Mouse (Mus musculus): ENCODE measurements around the gene Usp3. TPM values are rescaled to one million over a fixed set of nuclear protein-coding genes. Genes with fewer than 3 reads are reported as not detected.
A peak's percentile ranks its signal among the peaks of the same experiment; 100 is the strongest.

The Usp3 gene
- polyA plus RNA-seq, 1 experiment from 2014 or later: 50.9 TPM

- Histone ChIP-seq H3K9me3 (ENCODE audit: control insufficient read depth, low read length) (no peaks in the 10 kb centered on the region), H3K4me1 (ENCODE audit: control insufficient read depth, insufficient read depth, low read depth, low read length) (peaks cover 7% of the 10 kb centered on the region), H3K27ac (ENCODE audit: low read depth, low read length) (peak overlapping the region; percentile 68; the same call in 1 of the 2 replicates), H3K9ac (ENCODE audit: low read depth, low read length) (0 out of 2 replicates have a peak overlapping the region, but pooled peaks have one; percentile 17), H3K36me3 (ENCODE audit: control insufficient read depth, insufficient read depth, low read length) (no peaks in the 10 kb centered on the region), H3K27me3 (replicated peaks; ENCODE audit: control insufficient read depth, insufficient read depth, low read length) (no peaks in the 10 kb centered on the region), H3K4me2 (ENCODE audit: low read length) (no peak overlapping the region), H3K4me3 (ENCODE audit: low read length) (no peak overlapping the region)
- ATAC-seq: peak; percentile 52; the same call in 1 of the 2 replicates
- WGBS: 37% methylated on average over 6 of the region's 6 CpGs
Measured at GRCm38 (mm10) chr9:66620581-66620981, 27.6 kb upstream of the Usp3 start.

GRCm38 (mm10) chr9:66620055-66620454 is 27.1 kb upstream of the Usp3 start:
- Histone ChIP-seq H3K27me3 (replicated peaks; ENCODE audit: control insufficient read depth, insufficient read depth, low read length) (no peaks in the 10 kb centered on the region), H3K4me3 (ENCODE audit: low read length) (no peak overlapping the region), H3K27ac (ENCODE audit: low read depth, low read length) (no peak overlapping the region; the same call in 1 of the 2 replicates), H3K9ac (ENCODE audit: low read depth, low read length) (no peak overlapping the region), H3K36me3 (ENCODE audit: control insufficient read depth, insufficient read depth, low read length) (no peaks in the 10 kb centered on the region), H3K4me1 (ENCODE audit: control insufficient read depth, insufficient read depth, low read depth, low read length) (peaks cover 7% of the 10 kb centered on the region), H3K4me2 (ENCODE audit: low read length) (no peak overlapping the region), H3K9me3 (ENCODE audit: control insufficient read depth, low read length) (no peaks in the 10 kb centered on the region)
- WGBS: 69% methylated on average over 1 of the region's 1 CpGs
- no peak for ATAC-seq

- 100% methylated on average over 2 of the region's 2 CpGs for WGBS
- Histone ChIP-seq H3K36me3 (ENCODE audit: control insufficient read depth, insufficient read depth, low read length) (no peaks in the 10 kb centered on the region), H3K27ac (ENCODE audit: low read depth, low read length) (no peak overlapping the region), H3K4me2 (ENCODE audit: low read length) (no peak overlapping the region), H3K9me3 (ENCODE audit: control insufficient read depth, low read length) (no peaks in the 10 kb centered on the region), H3K4me1 (ENCODE audit: control insufficient read depth, insufficient read depth, low read depth, low read length) (peaks cover 7% of the 10 kb centered on the region), H3K9ac (ENCODE audit: low read depth, low read length) (no peak overlapping the region), H3K27me3 (replicated peaks; ENCODE audit: control insufficient read depth, insufficient read depth, low read length) (no peaks in the 10 kb centered on the region), H3K4me3 (ENCODE audit: low read length) (no peak overlapping the region)
- ATAC-seq: no peak
Measured at GRCm38 (mm10) chr9:66617812-66618211, 24.9 kb upstream of the Usp3 start.

- WGBS: 81% methylated on average over 4 of the region's 4 CpGs
- Histone ChIP-seq H3K9me3 (ENCODE audit: control insufficient read depth, low read length) (no peaks in the 10 kb centered on the region), H3K27ac (ENCODE audit: low read depth, low read length) (no peak overlapping the region), H3K9ac (ENCODE audit: low read depth, low read length) (no peak overlapping the region), H3K4me1 (ENCODE audit: control insufficient read depth, insufficient read depth, low read depth, low read length) (peaks cover 11% of the 10 kb centered on the region), H3K36me3 (ENCODE audit: control insufficient read depth, insufficient read depth, low read length) (no peaks in the 10 kb centered on the region), H3K27me3 (replicated peaks; ENCODE audit: control insufficient read depth, insufficient read depth, low read length) (no peaks in the 10 kb centered on the region), H3K4me2 (ENCODE audit: low read length) (no peak overlapping the region), H3K4me3 (ENCODE audit: low read length) (no peak overlapping the region)
- ATAC-seq: no peak
Measured at GRCm38 (mm10) chr9:66616858-66617257, 23.9 kb upstream of the Usp3 start.

GRCm38 (mm10) chr9:66615141-66615540 is 22.2 kb upstream of the Usp3 start:
- 71% methylated on average over 9 of the region's 9 CpGs for WGBS
- no peak for ATAC-seq

GRCm38 (mm10) chr9:66614547-66614946 is 21.6 kb upstream of the Usp3 start:
- WGBS: 79% methylated on average over 7 of the region's 7 CpGs
- Histone ChIP-seq H3K27ac (ENCODE audit: low read depth, low read length) (no peak overlapping the region), H3K4me1 (ENCODE audit: control insufficient read depth, insufficient read depth, low read depth, low read length) (peaks cover 9% of the 10 kb centered on the region), H3K9ac (ENCODE audit: low read depth, low read length) (no peak overlapping the region), H3K36me3 (ENCODE audit: control insufficient read depth, insufficient read depth, low read length) (no peaks in the 10 kb centered on the region), H3K9me3 (ENCODE audit: control insufficient read depth, low read length) (no peaks in the 10 kb centered on the region), H3K27me3 (replicated peaks; ENCODE audit: control insufficient read depth, insufficient read depth, low read length) (no peaks in the 10 kb centered on the region), H3K4me3 (ENCODE audit: low read length) (no peak overlapping the region), H3K4me2 (ENCODE audit: low read length) (no peak overlapping the region)
- no peak for ATAC-seq

More at GRCm38 (mm10) chr9:66615141-66615540, 22.2 kb upstream of the Usp3 start:
- Histone ChIP-seq H3K27ac (ENCODE audit: low read depth, low read length) (no peak overlapping the region), H3K9ac (ENCODE audit: low read depth, low read length) (no peak overlapping the region), H3K4me1 (ENCODE audit: control insufficient read depth, insufficient read depth, low read depth, low read length) (peaks cover 9% of the 10 kb centered on the region), H3K36me3 (ENCODE audit: control insufficient read depth, insufficient read depth, low read length) (no peaks in the 10 kb centered on the region), H3K4me2 (ENCODE audit: low read length) (no peak overlapping the region), H3K9me3 (ENCODE audit: control insufficient read depth, low read length) (no peaks in the 10 kb centered on the region), H3K4me3 (ENCODE audit: low read length) (no peak overlapping the region), H3K27me3 (replicated peaks; ENCODE audit: control insufficient read depth, insufficient read depth, low read length) (no peaks in the 10 kb centered on the region)

- ATAC-seq: no peak
- Histone ChIP-seq H3K9ac (ENCODE audit: low read depth, low read length) (no peak overlapping the region), H3K36me3 (ENCODE audit: control insufficient read depth, insufficient read depth, low read length) (no peaks in the 10 kb centered on the region), H3K4me3 (ENCODE audit: low read length) (no peak overlapping the region), H3K27ac (ENCODE audit: low read depth, low read length) (no peak overlapping the region), H3K9me3 (ENCODE audit: control insufficient read depth, low read length) (no peaks in the 10 kb centered on the region), H3K27me3 (replicated peaks; ENCODE audit: control insufficient read depth, insufficient read depth, low read length) (no peaks in the 10 kb centered on the region), H3K4me1 (ENCODE audit: control insufficient read depth, insufficient read depth, low read depth, low read length) (peaks cover 9% of the 10 kb centered on the region), H3K4me2 (ENCODE audit: low read length) (no peak overlapping the region)
- 91% methylated on average over 7 of the region's 7 CpGs for WGBS
Measured at GRCm38 (mm10) chr9:66613667-66614066, 20.7 kb upstream of the Usp3 start.

- Histone ChIP-seq H3K4me3 (ENCODE audit: low read length) (peak overlapping the region; percentile 17), H3K9me3 (ENCODE audit: control insufficient read depth, low read length) (no peaks in the 10 kb centered on the region), H3K27me3 (replicated peaks; ENCODE audit: control insufficient read depth, insufficient read depth, low read length) (no peaks in the 10 kb centered on the region), H3K9ac (ENCODE audit: low read depth, low read length) (peak overlapping the region; percentile 22; the same call in 1 of the 2 replicates), H3K27ac (ENCODE audit: low read depth, low read length) (no peak overlapping the region), H3K4me2 (ENCODE audit: low read length) (peak overlapping the region; percentile 54), H3K4me1 (ENCODE audit: control insufficient read depth, insufficient read depth, low read depth, low read length) (peaks cover 9% of the 10 kb centered on the region), H3K36me3 (ENCODE audit: control insufficient read depth, insufficient read depth, low read length) (no peaks in the 10 kb centered on the region)
- 16% methylated on average over 18 of the region's 18 CpGs for WGBS
- peak; percentile 73; the same call in 1 of the 2 replicates for ATAC-seq
Measured at GRCm38 (mm10) chr9:66611478-66612093, 18.6 kb upstream of the Usp3 start.

GRCm38 (mm10) chr9:66608817-66609345 is 15.9 kb upstream of the Usp3 start:
- Histone ChIP-seq H3K9me3 (ENCODE audit: control insufficient read depth, low read length) (no peaks in the 10 kb centered on the region), H3K4me2 (ENCODE audit: low read length) (no peak overlapping the region), H3K27me3 (replicated peaks; ENCODE audit: control insufficient read depth, insufficient read depth, low read length) (no peaks in the 10 kb centered on the region), H3K4me1 (ENCODE audit: control insufficient read depth, insufficient read depth, low read depth, low read length) (peaks cover 11% of the 10 kb centered on the region), H3K27ac (ENCODE audit: low read depth, low read length) (no peak overlapping the region), H3K4me3 (ENCODE audit: low read length) (no peak overlapping the region), H3K9ac (ENCODE audit: low read depth, low read length) (no peak overlapping the region), H3K36me3 (ENCODE audit: control insufficient read depth, insufficient read depth, low read length) (no peaks in the 10 kb centered on the region)
- ATAC-seq: no peak
- WGBS: 81% methylated on average over 5 of the region's 5 CpGs

Data from hindbrain, embryonic 16.5 days (tissue).